Mouse (Mus musculus): ENCODE results near the gene Glyatl3.

- no peak for TF ChIP-seq POLR2A (IDR thresholded peaks at IDR 0.05; ENCODE audit: insufficient read length, low read depth)
- TF ChIP-seq E2F4 (IDR thresholded peaks at IDR 0.05; ENCODE audit: insufficient read depth): no peak
- no peak for TF ChIP-seq SRF (IDR thresholded peaks at IDR 0.05; ENCODE audit: control insufficient read depth, insufficient read length, low read depth)
- TF ChIP-seq MYOD1 (IDR thresholded peaks at IDR 0.05; ENCODE audit: control insufficient read depth in 1 of 3, insufficient read length in 2 of 3, low read depth in 2 of 3): no peak
- no peak for TF ChIP-seq CEBPB (IDR thresholded peaks at IDR 0.05; ENCODE audit: insufficient read depth, poor library complexity, severe bottlenecking)
These were observed 38.6 kb downstream of the Glyatl3 start for GRCm38 (mm10) chr17:40875568-40875967.
